Mouse (Mus musculus) testis, postnatal 10 days (tissue): Measurements from ENCODE around the gene Unc45b.
A peak's percentile ranks its signal among the peaks of the same experiment; 100 is the strongest.

Source experiments
- DNase-seq: peaks from one replicate; pipeline ENCODE4 v3.0.0; 2021; ENCODE audit warnings: low spot score

Unc45b gene

GRCm38 (mm10) chr11:82910250-82910649, at the start of gene Unc45b:
TSS of gene Unc45b (plus strand) at chr11:82910550.
- no peak for DNase-seq

- no peak for DNase-seq
Observed at GRCm38 (mm10) chr11:82860759-82861158, 49.6 kb upstream of the Unc45b start.

GRCm38 (mm10) chr11:82861558-82861957, 48.8 kb upstream of the Unc45b start:
- DNase-seq: no peak

GRCm38 (mm10) chr11:82862638-82863037, 47.7 kb upstream of the Unc45b start:
- DNase-seq: no peak

GRCm38 (mm10) chr11:82863059-82863458, 47.3 kb upstream of the Unc45b start:
- DNase-seq: no peak

- DNase-seq: no peak
Observed at GRCm38 (mm10) chr11:82863488-82863931, 46.8 kb upstream of the Unc45b start.

- DNase-seq: no peak
Observed at GRCm38 (mm10) chr11:82865957-82866356, 44.4 kb upstream of the Unc45b start.

- DNase-seq: no peak
Observed at GRCm38 (mm10) chr11:82866850-82867564, 43.3 kb upstream of the Unc45b start.

- DNase-seq: no peak
Observed at GRCm38 (mm10) chr11:82867956-82868355, 42.4 kb upstream of the Unc45b start.

- no peak for DNase-seq
Observed at GRCm38 (mm10) chr11:82869506-82870172, 40.7 kb upstream of the Unc45b start.

- DNase-seq: peak; percentile 59
Observed at GRCm38 (mm10) chr11:82870173-82871030, 39.9 kb upstream of the Unc45b start.

GRCm38 (mm10) chr11:82871031-82871446, 39.3 kb upstream of the Unc45b start, which contains the start of gene Rffl:
TSS of gene Rffl (minus strand) at chr11:82871210.
- peak; percentile 99 for DNase-seq

- DNase-seq: no peak
Observed at GRCm38 (mm10) chr11:82874924-82875323, 35.4 kb upstream of the Unc45b start.

GRCm38 (mm10) chr11:82875631-82876030, 34.7 kb upstream of the Unc45b start:
- DNase-seq: no peak

GRCm38 (mm10) chr11:82877726-82878344, 32.5 kb upstream of the Unc45b start:
- DNase-seq: no peak

GRCm38 (mm10) chr11:82883180-82883579, 27.2 kb upstream of the Unc45b start:
- DNase-seq: no peak

GRCm38 (mm10) chr11:82886559-82886958, 23.8 kb upstream of the Unc45b start:
- DNase-seq: no peak

- no peak for DNase-seq
Observed at GRCm38 (mm10) chr11:82888491-82888946, 21.8 kb upstream of the Unc45b start.

GRCm38 (mm10) chr11:82889524-82890341, 20.6 kb upstream of the Unc45b start:
- no peak for DNase-seq

- peak; percentile 97 for DNase-seq
Observed at GRCm38 (mm10) chr11:82890342-82890762, 20.0 kb upstream of the Unc45b start, which contains the start of gene Rad51d. TSS of gene Rad51d (minus strand) at chr11:82890614.

- DNase-seq: no peak
Observed at GRCm38 (mm10) chr11:82891936-82892335, 18.4 kb upstream of the Unc45b start, which contains the start of gene Fndc8. TSS of gene Fndc8 (plus strand) at chr11:82892124.
